Mouse (Mus musculus) CH12.LX (cell line): ENCODE results near the gene Naa10. TPM values are rescaled to one million over a fixed set of nuclear protein-coding genes. Genes with fewer than 3 reads are reported as not detected.

Experiments used
- DNase-seq: peaks from one replicate; pipeline ENCODE4 v3.0.0-alpha.2; 2013; ENCODE audit errors: extremely low read depth
- H3K27ac ChIP-seq: 2 replicates; pipeline ENCODE4 v1.5.1; 2012; ENCODE audit warnings: low read depth, mild to moderate bottlenecking, control low read depth, moderate library complexity; ENCODE audit not compliant: insufficient read depth
- H3K27me3 ChIP-seq: replicated peaks from 2 replicates; pipeline ENCODE3; 2012; ENCODE audit warnings: inconsistent platforms
- H3K36me3 ChIP-seq, 2 experiments: replicated peaks in 1 of 2; 2 replicates each; pipeline versions ENCODE3 to v1.6.1; 2012; ENCODE audit warnings: inconsistent platforms in 1 of 2, low read length in 1 of 2, mild to moderate bottlenecking in 1 of 2, mixed read lengths in 1 of 2, moderate library complexity in 1 of 2; ENCODE audit not compliant: control insufficient read depth in 1 of 2, insufficient read depth in 1 of 2
- H3K4me1 ChIP-seq, 2 experiments: 2 replicates each; pipeline ENCODE4 v1.6.1; 2012; ENCODE audit warnings: inconsistent platforms in 1 of 2, moderate library complexity in 1 of 2; ENCODE audit not compliant: insufficient read depth in 2 of 2, control insufficient read depth in 1 of 2
- H3K4me2 ChIP-seq: 2 replicates; pipeline ENCODE4 v1.6.1; 2012; ENCODE audit warnings: low read depth, mild to moderate bottlenecking, control low read depth; ENCODE audit not compliant: poor library complexity, insufficient read depth, severe bottlenecking
- H3K4me3 ChIP-seq, 3 experiments: fragments of 150-350 bp in 1 of 3; sonication (generic) in 1 of 3; replicated peaks in 1 of 3; 2 replicates each; pipeline versions ENCODE3 to v1.5.1; 2011 to 2012; ENCODE audit warnings: low read depth in 2 of 3, low read length in 2 of 3, mild to moderate bottlenecking in 2 of 3, moderate library complexity in 2 of 3, control low read depth in 1 of 3, improper control_type of control experiment in 1 of 3, inconsistent platforms in 1 of 3, mixed read lengths in 1 of 3; ENCODE audit not compliant: poor library complexity in 1 of 3
- H3K79me2 ChIP-seq: replicated peaks from 2 replicates; pipeline ENCODE4 v1.6.1; 2012; ENCODE audit warnings: mild to moderate bottlenecking, moderate library complexity; ENCODE audit not compliant: control insufficient read depth, poor library complexity, insufficient read depth, severe bottlenecking; ENCODE audit errors: extremely low read depth
- H3K9ac ChIP-seq: 2 replicates; pipeline ENCODE4 v1.6.1; 2012; ENCODE audit warnings: low read depth, mild to moderate bottlenecking, control low read depth, moderate library complexity; ENCODE audit not compliant: insufficient read depth
- H3K9me3 ChIP-seq: replicated peaks from 2 replicates; pipeline ENCODE3; 2012; ENCODE audit warnings: low read length, inconsistent platforms, mixed read lengths
- CHD1 ChIP-seq: IDR thresholded peaks from 2 replicates; pipeline ENCODE4 v1.6.1; 2012; ENCODE audit warnings: low read depth, low read length, improper control_type of control experiment, inconsistent platforms
- CHD2 ChIP-seq: IDR thresholded peaks from 2 replicates; pipeline ENCODE4 v1.6.1; 2011; ENCODE audit warnings: low read length, improper control_type of control experiment
- E2F4 ChIP-seq: IDR thresholded peaks from 2 replicates; pipeline ENCODE4 v1.6.1; 2011; ENCODE audit warnings: low read depth, low read length, improper control_type of control experiment; ENCODE audit not compliant: insufficient replicate concordance
- ELF1 ChIP-seq: IDR thresholded peaks from 2 replicates; pipeline ENCODE4 v1.6.1; 2014; ENCODE audit warnings: low read depth, mild to moderate bottlenecking, inconsistent platforms, low read length, improper control_type of control experiment
- EP300 ChIP-seq: IDR thresholded peaks from 2 replicates; pipeline ENCODE4 v1.6.1; 2011; ENCODE audit warnings: low read length, improper control_type of control experiment
- GABPA ChIP-seq: IDR thresholded peaks from 2 replicates; pipeline ENCODE4 v1.6.1; 2012; ENCODE audit warnings: low read depth, low read length, improper control_type of control experiment, inconsistent platforms; ENCODE audit not compliant: insufficient replicate concordance
- IRF4 ChIP-seq: IDR thresholded peaks from 2 replicates; pipeline ENCODE4 v1.6.1; 2014; ENCODE audit warnings: low read depth, mild to moderate bottlenecking, inconsistent platforms, low read length, improper control_type of control experiment
- JUN ChIP-seq: IDR thresholded peaks from 2 replicates; pipeline ENCODE4 v1.6.1; 2011; ENCODE audit warnings: low read depth, mild to moderate bottlenecking, low read length, improper control_type of control experiment, moderate library complexity; ENCODE audit not compliant: insufficient read depth
- JUND ChIP-seq: conservative IDR thresholded peaks from 2 replicates; pipeline ENCODE4 v1.6.1; 2011; ENCODE audit warnings: low read depth, low read length, improper control_type of control experiment
- KAT2A ChIP-seq: IDR thresholded peaks from 2 replicates; pipeline ENCODE4 v1.6.1; 2012; ENCODE audit warnings: low read length, improper control_type of control experiment, inconsistent platforms; ENCODE audit not compliant: insufficient replicate concordance
- MXI1 ChIP-seq: IDR thresholded peaks from 2 replicates; pipeline ENCODE4 v1.6.1; 2011; ENCODE audit warnings: mild to moderate bottlenecking, low read depth, low read length, improper control_type of control experiment
- MYC ChIP-seq: IDR thresholded peaks from 2 replicates; pipeline ENCODE4 v1.6.1; 2011; ENCODE audit warnings: low read depth, mild to moderate bottlenecking, improper control_type of control experiment, low read length
- NELFE ChIP-seq: IDR thresholded peaks from 2 replicates; pipeline ENCODE4 v1.6.1; 2011; ENCODE audit warnings: low read depth, low read length, improper control_type of control experiment
- PAX5 ChIP-seq: IDR thresholded peaks from 2 replicates; pipeline ENCODE4 v1.6.1; 2012; ENCODE audit warnings: low read length, inconsistent platforms, mixed read lengths
- POLR2AphosphoS2 ChIP-seq: IDR thresholded peaks from 2 replicates; pipeline ENCODE4 v1.6.1; 2011; ENCODE audit warnings: low read depth, low read length, improper control_type of control experiment
- RCOR1 ChIP-seq: conservative IDR thresholded peaks from 2 replicates; pipeline ENCODE4 v1.6.1; 2012; ENCODE audit warnings: low read depth, mild to moderate bottlenecking, inconsistent platforms, low read length, improper control_type of control experiment
- SIN3A ChIP-seq: IDR thresholded peaks from 2 replicates; pipeline ENCODE4 v1.6.1; 2012; ENCODE audit warnings: low read length, improper control_type of control experiment, inconsistent platforms
- TBP ChIP-seq: conservative IDR thresholded peaks from 2 replicates; pipeline ENCODE4 v1.6.1; 2011; ENCODE audit warnings: low read depth, low read length, improper control_type of control experiment
- USF2 ChIP-seq: conservative IDR thresholded peaks from 2 replicates; pipeline ENCODE4 v1.6.1; 2011; ENCODE audit warnings: low read depth, low read length, improper control_type of control experiment
- ZKSCAN1 ChIP-seq: IDR thresholded peaks from 2 replicates; pipeline ENCODE4 v1.6.1; 2012; ENCODE audit warnings: low read depth, inconsistent platforms, low read length, improper control_type of control experiment, borderline replicate concordance
- ZMIZ1 ChIP-seq: IDR thresholded peaks from 2 replicates; pipeline ENCODE4 v1.6.1; 2012; ENCODE audit warnings: low read depth, mild to moderate bottlenecking, inconsistent platforms, low read length, improper control_type of control experiment
- dilution Hi-C: fragments of 300-500 bp; cut with MboI; formaldehyde crosslinking; loops from 2 replicates; pipeline ENCODE4 v1.14.3; 2020; ENCODE audit warnings: low sequenced_read_pairs; ENCODE audit not compliant: extremely low pct_unique_long_range_greater_than_20kb, extremely low pct_ligation_motif_present
- in situ Hi-C: fragments of 300-500 bp; cut with MboI; formaldehyde crosslinking; loops from 3 replicates; pipeline ENCODE4 v1.14.3; 2019; ENCODE audit warnings: low sequenced_read_pairs, low pct_ligation_motif_present, low pct_unique_long_range_greater_than_20kb, mixed read lengths
- polyA plus RNA-seq: library from polyadenylated mRNA; unstranded; fragments of >175 nt; gene quantifications from 2 replicates; pipeline ENCODE4 v1.2.1, GENCODE M21; 2012; ENCODE audit warnings: low read depth; ENCODE audit not compliant: insufficient read length
- total RNA-seq, 2 experiments: library from RNA; depleted of rRNA; stranded (reverse); fragments of 300-350 nt in 1 of 2; fragments of >200 nt in 1 of 2; gene quantifications; 2 replicates each; pipeline ENCODE4 v1.2.3; 2012 to 2014

Naa10 gene
- total and polyA plus RNA-seq, 3 experiments: 144 to 166 (median 148) TPM

DNA sequence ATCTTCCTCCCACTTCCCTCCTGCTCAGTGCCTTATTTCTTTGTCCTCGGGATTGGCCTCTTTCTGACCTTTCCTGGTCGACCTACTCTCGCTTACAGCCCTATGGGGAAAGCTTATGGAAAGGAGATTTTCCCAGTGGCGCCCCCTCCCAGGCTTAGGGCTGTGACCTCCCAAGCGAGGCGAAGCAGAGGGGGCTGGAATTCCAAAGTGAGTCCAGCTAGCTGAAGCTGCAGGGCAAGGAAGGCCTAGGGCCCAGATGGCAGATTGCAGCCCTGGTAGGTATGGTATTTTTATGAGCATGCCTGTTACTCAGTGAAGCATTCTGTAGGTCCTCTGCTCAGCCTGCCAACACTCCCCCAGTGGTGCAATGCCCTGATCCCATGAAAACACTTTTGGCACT is 40.3 kb downstream of the Naa10 start:
- dilution Hi-C loops (no loop called here), in situ Hi-C loops (no loop called here)
- H3K27ac ChIP-seq: no peak overlapping the region
- no peak overlapping the region for H3K9ac ChIP-seq
- no peaks in the 10 kb centered on the region for H3K79me2 ChIP-seq
- peaks cover 0 to 3% of the 10 kb centered on the region in 2 experiments; a peak in 2 of 4 replicates for H3K4me1 ChIP-seq
- DNase-seq: no peak
- no peaks in the 10 kb centered on the region for H3K36me3 ChIP-seq
- no peaks in the 10 kb centered on the region for H3K27me3 ChIP-seq
- TF ChIP-seq ZKSCAN1 (no peak), USF2 (no peak), E2F4 (no peak), JUN (no peak), EP300 (no peak), POLR2AphosphoS2 (no peak), MXI1 (no peak), CHD2 (no peak), ELF1 (no peak), IRF4 (no peak), KAT2A (no peak), GABPA (no peak), PAX5 (no peak), RCOR1 (no peak), JUND (no peak), ZMIZ1 (no peak), MYC (no peak), TBP (no peak)
- H3K4me2 ChIP-seq: no peak overlapping the region
- no peak overlapping the region for H3K4me3 ChIP-seq
- no peaks in the 10 kb centered on the region for H3K9me3 ChIP-seq

DNA sequence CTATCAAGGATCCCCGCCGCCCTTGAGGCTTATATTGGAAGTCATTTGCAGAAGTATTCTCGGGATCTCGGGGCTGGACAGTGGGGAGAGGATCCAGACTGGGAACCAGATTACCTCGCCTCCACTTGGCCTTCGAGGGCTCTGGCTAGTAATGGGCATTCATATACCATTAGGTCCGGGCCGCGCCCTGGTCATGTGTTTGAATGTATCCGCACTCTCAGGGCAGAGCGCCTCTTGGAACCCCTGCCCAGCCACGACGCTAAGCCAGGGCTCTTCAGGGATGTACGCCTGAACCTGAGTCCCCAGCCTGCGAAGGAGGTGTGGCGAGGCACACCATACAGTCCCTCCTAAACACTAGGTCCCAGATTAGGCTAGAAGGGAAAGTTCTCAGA is 40.7 kb downstream of the Naa10 start:
- TF ChIP-seq SIN3A (no peak), KAT2A (no peak), EP300 (no peak), CHD1 (no peak), NELFE (no peak), ZMIZ1 (no peak)
- in situ Hi-C loops (no loop called here), dilution Hi-C loops (no loop called here)
- Histone ChIP-seq H3K79me2 (no peaks in the 10 kb centered on the region), H3K36me3 (no peaks in the 10 kb centered on the region), H3K27me3 (no peaks in the 10 kb centered on the region), H3K27ac (no peak overlapping the region), H3K9ac (no peak overlapping the region), H3K4me1 (peaks cover 0 to 3% of the 10 kb centered on the region in 2 experiments; a peak in 2 of 4 replicates), H3K9me3 (no peaks in the 10 kb centered on the region), H3K4me2 (0 out of 2 replicates have a peak overlapping the region, but pooled peaks have one; percentile 73), H3K4me3 (no peak overlapping the region)
- no peak for DNase-seq
